Mouse (Mus musculus) ES-Bruce4 (cell line): ENCODE results near the gene Mesp2. TPM values are rescaled to one million over a fixed set of nuclear protein-coding genes. Genes with fewer than 3 reads are reported as not detected.
"Not testable (repeated sequence)": the region's sequence is repeated elsewhere in the genome, so short reads cannot be mapped to it uniquely, and the experiment has no call there.

ENCODE experiments used
- H3K27ac ChIP-seq: 2 replicates; pipeline ENCODE4 v1.5.1; 2012; ENCODE audit warnings: low read length, inconsistent platforms; ENCODE audit not compliant: insufficient read depth
- H3K27me3 ChIP-seq: 2 replicates; pipeline ENCODE4 v1.6.1; 2012; ENCODE audit warnings: mild to moderate bottlenecking, low read length, inconsistent platforms; ENCODE audit not compliant: control insufficient read depth, poor library complexity, insufficient read depth, severe bottlenecking
- H3K36me3 ChIP-seq: 2 replicates; pipeline ENCODE4 v1.6.1; 2012; ENCODE audit warnings: inconsistent platforms, mild to moderate bottlenecking, low read length, moderate library complexity; ENCODE audit not compliant: control insufficient read depth, poor library complexity, insufficient read depth, severe bottlenecking
- H3K4me1 ChIP-seq: one replicate; pipeline ENCODE4 v1.8.1; 2011; ENCODE audit warnings: low read length; ENCODE audit not compliant: control insufficient read depth, insufficient read depth
- H3K4me3 ChIP-seq: 2 replicates; pipeline ENCODE4 v1.5.1; 2011; ENCODE audit warnings: low read depth, mild to moderate bottlenecking, low read length
- H3K9ac ChIP-seq: 2 replicates; pipeline ENCODE4 v1.6.1; 2012; ENCODE audit warnings: low read depth, mild to moderate bottlenecking, inconsistent platforms; ENCODE audit not compliant: poor library complexity, severe bottlenecking
- H3K9me3 ChIP-seq: replicated peaks from 2 replicates; pipeline ENCODE4 v1.6.1; 2012; ENCODE audit warnings: mild to moderate bottlenecking, low read length, inconsistent platforms; ENCODE audit not compliant: control insufficient read depth, poor library complexity, insufficient read depth, severe bottlenecking
- CTCF ChIP-seq: IDR thresholded peaks from one replicate; pipeline ENCODE4 v1.8.1; 2011; ENCODE audit warnings: low read depth, low read length
- EP300 ChIP-seq: IDR thresholded peaks from 2 replicates; pipeline ENCODE4 v1.6.1; 2011; ENCODE audit warnings: low read depth, low read length; ENCODE audit not compliant: insufficient read depth
- POLR2A ChIP-seq: IDR thresholded peaks from one replicate; pipeline ENCODE4 v1.8.1; 2011; ENCODE audit warnings: low read length; ENCODE audit not compliant: insufficient read depth
- polyA plus RNA-seq: library from polyadenylated mRNA; stranded (reverse); fragments of >200 nt; gene quantifications from 2 replicates; pipeline ENCODE4 v1.2.4, GENCODE M21; 2011; ENCODE audit warnings: low read depth; ENCODE audit not compliant: missing spikeins, insufficient read depth, insufficient read length

The Mesp2 gene
- polyA plus RNA-seq, 1 experiment: 1.2 TPM

DNA sequence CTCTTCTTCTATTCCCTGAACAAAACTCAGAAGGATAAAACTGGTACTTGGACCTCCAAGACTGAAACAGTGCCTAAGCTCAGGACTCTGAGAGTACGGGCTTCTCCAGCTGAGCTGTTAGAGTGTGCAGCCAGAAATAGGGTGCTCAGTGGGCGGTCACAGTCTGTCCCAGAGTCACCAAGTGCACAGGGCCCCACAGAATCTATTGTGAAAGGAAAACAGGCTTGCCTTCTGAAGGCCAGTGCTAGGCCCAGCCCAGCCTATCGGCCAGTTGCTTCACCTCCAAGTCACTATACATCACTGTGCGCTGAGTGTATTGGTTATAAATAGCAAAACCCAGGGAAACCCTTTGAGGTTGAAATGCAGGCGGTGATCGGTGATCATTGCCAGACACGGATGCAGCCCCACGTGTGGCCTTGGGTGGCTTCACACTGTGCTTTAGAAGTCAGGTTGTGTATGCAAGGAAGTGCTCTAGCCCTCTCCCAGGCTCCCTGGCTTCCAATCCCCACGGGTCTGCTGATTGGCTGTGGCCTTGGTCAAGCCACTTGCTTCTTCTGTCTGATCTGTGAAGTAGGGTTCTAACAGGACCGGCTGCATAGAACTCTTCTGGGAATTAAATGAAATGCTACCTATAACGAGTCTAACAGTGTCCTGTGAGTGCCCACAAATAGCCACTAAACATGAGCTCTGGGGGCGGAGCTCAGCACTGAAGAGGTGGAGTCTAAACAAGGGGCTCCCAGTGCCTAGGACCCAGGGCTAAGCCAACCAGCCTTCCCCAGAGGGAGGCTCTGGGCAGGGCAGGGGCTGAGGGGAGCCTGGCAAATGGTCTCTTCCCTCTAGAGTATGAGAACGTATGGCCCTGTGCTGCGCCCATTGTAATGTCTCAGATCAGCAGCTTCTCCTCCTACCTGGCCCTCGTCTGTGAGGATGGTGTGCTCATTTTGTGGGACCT is 38.7 kb upstream of the Mesp2 start:
- Histone ChIP-seq H3K4me1 (no peaks in the 10 kb centered on the region), H3K9me3 (no peaks in the 10 kb centered on the region), H3K27me3 (no peaks in the 10 kb centered on the region), H3K36me3 (no peaks in the 10 kb centered on the region), H3K9ac (no peak overlapping the region), H3K4me3 (peak overlapping the region; percentile 25; the same call in 1 of the 2 replicates), H3K27ac (no peak overlapping the region)
- TF ChIP-seq EP300 (no peak), POLR2A (no peak), CTCF (no peak)

DNA sequence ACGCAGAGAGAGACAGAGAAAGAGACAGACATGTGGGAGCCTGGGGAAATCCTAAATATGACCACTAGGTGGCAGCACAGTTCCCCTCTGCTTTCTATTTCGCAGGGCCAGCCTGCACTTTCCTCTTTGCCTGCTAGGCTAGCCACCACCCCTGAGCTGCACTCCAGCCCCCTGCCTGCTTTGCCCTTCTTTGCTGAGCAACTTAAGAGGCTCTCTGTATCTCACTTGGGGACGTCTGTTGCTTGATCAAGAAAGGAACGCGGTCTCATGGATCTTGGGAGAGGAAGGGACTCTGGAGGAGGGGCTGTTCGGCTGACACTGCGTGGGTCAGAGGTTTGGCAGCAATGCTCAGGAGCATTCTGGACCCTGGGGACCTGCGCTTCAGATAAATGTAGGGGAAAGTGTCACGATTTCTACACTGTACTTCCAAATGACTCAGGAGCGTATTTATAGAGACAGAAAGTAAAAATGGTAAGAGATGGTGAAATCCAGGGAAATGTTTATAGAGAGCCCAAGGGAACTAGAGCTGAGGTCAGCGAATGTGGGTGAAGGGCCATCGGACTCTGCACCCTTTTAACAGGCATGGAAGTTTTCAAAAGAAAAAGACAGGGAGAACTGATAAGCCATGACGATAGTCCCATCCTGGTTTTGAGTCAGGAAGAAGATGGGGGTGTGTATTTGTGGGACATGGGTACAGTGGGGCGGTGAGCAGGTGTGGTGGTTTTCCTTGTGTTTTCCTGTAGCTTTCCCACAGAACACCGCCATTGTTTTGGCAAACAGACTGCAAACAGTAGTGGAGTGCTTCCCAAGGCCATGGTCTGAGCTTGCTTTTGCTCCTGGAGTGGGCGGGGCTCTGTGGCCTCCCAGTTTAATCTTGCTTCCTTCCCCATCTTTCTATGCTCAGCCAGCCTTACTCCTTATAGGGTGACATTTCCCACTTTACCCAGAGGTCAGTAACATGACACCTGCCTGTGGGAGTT is 29.6 kb upstream of the Mesp2 start:
- Histone ChIP-seq H3K9me3 (no peaks in the 10 kb centered on the region), H3K9ac (no peak overlapping the region), H3K4me1 (no peaks in the 10 kb centered on the region), H3K27me3 (no peaks in the 10 kb centered on the region), H3K27ac (no peak overlapping the region), H3K36me3 (no peaks in the 10 kb centered on the region), H3K4me3 (no peak overlapping the region)
- TF ChIP-seq POLR2A (no peak), CTCF (peak; percentile 86)

DNA sequence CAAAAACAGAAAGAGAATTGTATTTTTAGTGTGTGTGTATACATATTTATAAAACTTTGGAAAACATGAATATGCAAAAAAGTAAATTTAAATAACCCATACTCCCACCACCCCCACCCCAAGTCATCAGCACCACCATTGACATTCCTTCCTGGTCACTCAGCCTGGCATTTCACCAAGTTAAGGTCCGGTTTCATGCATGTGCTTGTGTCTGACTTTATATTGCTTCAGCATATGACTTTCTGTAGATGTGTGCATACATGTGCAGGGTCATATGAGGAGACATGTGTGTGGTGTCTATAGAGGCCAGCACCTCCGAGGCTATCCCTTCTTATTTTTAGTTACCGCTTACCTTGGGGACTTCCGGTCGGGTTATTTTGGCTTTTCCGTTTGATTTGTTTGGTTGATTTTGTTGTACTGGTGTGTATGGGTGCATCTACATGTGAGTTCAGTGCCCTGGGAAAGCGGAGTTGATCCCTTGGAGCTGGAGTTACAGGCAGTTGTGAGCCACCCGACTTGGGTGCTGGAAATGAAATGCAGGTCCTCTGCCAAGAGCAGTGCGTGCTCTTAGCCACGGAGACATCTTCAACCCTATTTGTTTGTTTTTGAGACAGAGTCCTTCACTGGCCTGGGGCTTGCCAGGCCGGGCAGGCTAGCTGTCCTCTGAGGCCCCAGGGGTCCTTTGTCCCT is 28.6 kb upstream of the Mesp2 start:
- no peaks in the 10 kb centered on the region for H3K27me3 ChIP-seq
- no peaks in the 10 kb centered on the region for H3K36me3 ChIP-seq
- TF ChIP-seq CTCF (no peak), EP300 (no peak)
- no peak overlapping the region for H3K4me3 ChIP-seq
- no peak overlapping the region for H3K9ac ChIP-seq
- H3K4me1 ChIP-seq: no peaks in the 10 kb centered on the region
- H3K27ac ChIP-seq: no peak overlapping the region
- no peaks in the 10 kb centered on the region for H3K9me3 ChIP-seq

DNA sequence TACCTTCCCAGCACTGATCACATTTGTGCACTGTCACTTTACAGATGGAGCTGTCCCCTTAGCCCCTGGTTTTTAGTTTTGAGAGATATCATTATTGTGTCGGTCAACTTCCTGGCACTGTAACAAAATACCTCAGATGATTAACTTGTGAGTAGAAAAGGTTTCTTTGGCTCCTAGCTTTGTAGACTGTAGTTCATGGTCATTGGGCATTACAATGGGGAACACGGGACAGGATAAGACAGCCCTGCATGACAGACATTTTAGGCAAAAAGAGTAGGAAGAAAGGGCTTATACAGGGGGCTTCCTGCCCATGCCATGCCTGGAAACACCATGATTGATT is 28.0 kb upstream of the Mesp2 start:
- TF ChIP-seq EP300 (no peak), POLR2A (no peak), CTCF (no peak)

DNA sequence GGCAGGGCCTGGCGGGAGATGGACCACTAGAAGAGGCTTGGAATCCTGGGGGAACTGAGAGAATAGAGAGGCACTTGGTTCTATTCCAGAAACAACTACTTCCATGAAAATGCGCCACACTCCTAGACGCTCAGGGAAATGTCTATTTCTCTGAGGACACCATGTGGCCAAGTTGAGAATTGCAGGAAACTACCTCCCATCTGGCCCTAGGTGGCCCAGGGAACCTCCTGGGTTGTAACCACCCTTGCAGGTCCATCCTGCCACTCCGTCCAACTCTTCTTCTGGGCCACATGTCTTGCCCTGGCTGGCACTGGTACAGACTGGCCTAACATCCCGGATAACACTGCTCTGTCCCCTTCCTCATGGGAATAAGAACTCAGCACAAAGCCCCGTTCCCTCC is 24.2 kb upstream of the Mesp2 start:
- Histone ChIP-seq H3K4me1 (no peaks in the 10 kb centered on the region), H3K4me3 (no peak overlapping the region), H3K27me3 (no peaks in the 10 kb centered on the region), H3K27ac (no peak overlapping the region), H3K9ac (no peak overlapping the region; the same call in 1 of the 2 replicates), H3K9me3 (no peaks in the 10 kb centered on the region), H3K36me3 (no peaks in the 10 kb centered on the region)
- TF ChIP-seq EP300 (no peak), POLR2A (no peak), CTCF (peak; percentile 49)

More for the DNA sequence above, 28.0 kb upstream of the Mesp2 start:
- Histone ChIP-seq H3K27ac (no peak overlapping the region), H3K4me1 (no peaks in the 10 kb centered on the region), H3K4me3 (no peak overlapping the region), H3K9ac (no peak overlapping the region), H3K9me3 (no peaks in the 10 kb centered on the region), H3K27me3 (no peaks in the 10 kb centered on the region), H3K36me3 (no peaks in the 10 kb centered on the region)

DNA sequence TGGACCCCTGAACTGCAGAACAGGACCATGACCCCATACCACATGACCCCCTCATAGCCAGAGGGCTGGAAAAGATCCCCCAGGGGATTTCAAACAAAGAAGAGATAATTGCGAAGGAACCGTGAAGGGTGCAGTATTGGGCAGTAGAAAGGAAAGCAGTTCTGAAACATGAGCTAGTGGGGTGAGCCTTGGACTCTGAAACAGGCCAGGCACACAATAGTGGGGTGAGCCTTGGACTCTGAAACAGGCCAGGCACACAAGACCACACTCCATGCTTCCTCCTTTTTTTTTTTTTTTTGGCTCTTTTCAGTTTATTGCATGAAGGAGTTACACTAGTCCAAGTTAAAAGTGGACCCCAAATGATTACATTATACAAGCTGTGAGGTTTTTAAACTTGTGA is 20.7 kb upstream of the Mesp2 start:
- not testable (repeated sequence) for H3K9ac ChIP-seq, H3K27me3 ChIP-seq, H3K36me3 ChIP-seq, H3K4me3 ChIP-seq, H3K4me1 ChIP-seq, H3K27ac ChIP-seq, H3K9me3 ChIP-seq
